In genomic region chr13:42835441-42835840, GRCm38 (mm10) we compare ENCODE assay signal across 11 mouse cellular contexts.
DNase-seq lines count a peak whose midpoint lies in the region; ATAC-seq and TF ChIP-seq lines count a peak whose summit lies in the region.
"Had no signal": no experiment of that assay in that cellular context is flagged by ENCODE, and none has a peak within 500 bp of the region (broad histone marks: within the 10 kb centered on the region; RNA-seq: fewer than 3 reads in every experiment).

No protein-coding gene starts in this region.

- peak; percentile 65 for TF ChIP-seq CTCF in lung, embryonic 14.5 days (IDR thresholded peaks at IDR 0.05; ENCODE audit: low read depth)

- no peak overlapping the region for H3K4me3 ChIP-seq in lung, embryonic 14.5 days (ENCODE audit: low read depth, low read length)
- H3K4me3 ChIP-seq: lung, embryonic 15.5 days; neural tube, embryonic 12.5 days had no signal

- no peak; the same call in 1 of the 2 replicates for ATAC-seq in lung, embryonic 14.5 days (ENCODE audit: insufficient read depth)

- H3K9me3 ChIP-seq in lung, embryonic 14.5 days (ENCODE audit: low read depth, low read length): no peaks in the 10 kb centered on the region
- H3K9me3 ChIP-seq: lung, embryonic 15.5 days; neural tube, embryonic 12.5 days had no signal

- H3K4me1 ChIP-seq in lung, embryonic 14.5 days (ENCODE audit: insufficient read depth): no peaks in the 10 kb centered on the region
- H3K4me1 ChIP-seq: lung, embryonic 15.5 days had no signal

- no peaks in the 10 kb centered on the region for H3K27me3 ChIP-seq in lung, embryonic 14.5 days (ENCODE audit: insufficient read depth, low read length)
- H3K27me3 ChIP-seq: lung, embryonic 15.5 days; neural tube, embryonic 12.5 days had no signal

- no peak overlapping the region for H3K9ac ChIP-seq in lung, embryonic 14.5 days
- H3K9ac ChIP-seq: lung, embryonic 15.5 days; neural tube, embryonic 12.5 days had no signal

- intact Hi-C loops in heart, postnatal 36 days (cut with DNase I): loop anchor here (1.0 to 5.0 kb wide), 2 partner anchors 37 to 259 kb away; no protein-coding TSS in a partner anchor

- no peak overlapping the region for H3K4me2 ChIP-seq in lung, embryonic 14.5 days
- H3K4me2 ChIP-seq: lung, embryonic 15.5 days; neural tube, embryonic 12.5 days had no signal

- H3K36me3 ChIP-seq in lung, embryonic 14.5 days (ENCODE audit: insufficient read depth): no peaks in the 10 kb centered on the region
- H3K36me3 ChIP-seq: lung, embryonic 15.5 days; neural tube, embryonic 12.5 days had no signal

- 48% methylated on average over 2 of the region's 2 CpGs for WGBS in lung, embryonic 14.5 days

- H3K27ac ChIP-seq in lung, embryonic 14.5 days (ENCODE audit: low read depth): no peak overlapping the region
- H3K27ac ChIP-seq: lung, embryonic 15.5 days; neural tube, embryonic 12.5 days had no signal

- peak; percentile 18 for DNase-seq in heart, adult 8-10 months (ENCODE audit: low spot score)
- DNase-seq in heart, postnatal 36 days: no peak
- DNase-seq in lung, embryonic 14.5 days: peak; percentile 85
- DNase-seq in lung, postnatal 4 days: no peak
- peak; percentile 66 for DNase-seq in brain, adult 2 months (ENCODE audit: low read depth, low spot score)
- DNase-seq in lung, postnatal 25 days (ENCODE audit: low spot score): peak; percentile 53
- no peak for DNase-seq in adrenal gland, adult 18-20 months (ENCODE audit: low spot score in 2 of 2)
- DNase-seq: heart, postnatal 14 days; layer of hippocampus, postnatal 36 days had no signal

Comparison
In these comparisons a context has a peak if more than half of its experiments do, and no peak if none do; other contexts are left out.
1. DNase-seq: peak in heart, adult 8-10 months (single experiment), lung, embryonic 14.5 days (single experiment), brain, adult 2 months (single experiment) and lung, postnatal 25 days (single experiment); none in heart, postnatal 36 days (0 of 2), lung, postnatal 4 days (0 of 2) and adrenal gland, adult 18-20 months (0 of 2).